Mouse (Mus musculus): ENCODE data around the gene Trmt44. TPM values are rescaled to one million over a fixed set of nuclear protein-coding genes. Genes with fewer than 3 reads are reported as not detected.

Trmt44 gene
- 4.3 TPM for polyA plus RNA-seq (2017; shearing (Covaris generic))

DNA sequence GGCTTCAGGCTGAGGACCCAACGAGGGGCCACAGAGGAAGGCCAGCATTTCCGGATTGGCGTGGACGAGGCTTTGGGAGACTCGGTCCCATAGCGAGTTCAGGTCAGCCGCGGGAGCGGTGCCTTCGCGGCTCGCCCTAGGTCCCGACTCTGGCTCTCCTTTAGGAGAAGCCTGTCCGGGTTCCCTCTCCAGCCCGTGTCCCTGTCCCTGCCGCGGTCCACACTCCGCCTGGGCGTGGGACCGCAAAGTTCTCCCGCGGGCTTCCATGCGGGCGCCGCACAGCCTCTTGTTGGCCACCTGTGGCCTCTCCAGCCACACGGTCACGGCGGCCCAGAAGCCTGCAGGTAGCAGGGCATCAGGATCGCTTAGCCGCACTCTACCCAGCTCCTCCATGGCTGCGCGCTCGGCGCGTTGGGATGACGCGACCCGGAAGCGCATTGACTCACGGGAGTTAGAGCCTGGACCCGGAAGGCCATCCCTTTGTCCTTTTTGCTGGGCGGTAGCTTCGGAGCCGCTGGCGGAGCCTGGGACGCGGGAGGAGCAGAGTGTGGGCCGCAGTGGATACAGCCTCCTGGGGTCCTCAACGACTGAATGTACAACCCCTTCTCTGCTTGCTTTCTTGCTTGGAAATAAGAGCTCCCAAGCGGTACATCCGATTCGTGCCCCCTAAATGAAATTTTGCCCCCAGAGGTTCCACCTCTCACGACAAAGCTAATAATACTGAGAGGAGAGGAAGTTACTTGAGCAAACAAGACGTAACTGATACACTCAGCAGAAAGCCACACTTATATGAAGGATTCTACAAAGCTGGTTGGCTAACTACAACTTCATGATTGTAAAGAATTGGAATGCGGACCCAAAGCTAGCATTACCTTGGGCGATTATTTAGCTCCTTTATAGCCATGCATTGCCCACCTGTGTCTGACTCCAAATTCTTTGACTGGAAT lies at the start of gene Trmt44:
Gene Trmt44 (minus strand): TSS at position 418 of the 947 bp plus-strand sequence.

DNA sequence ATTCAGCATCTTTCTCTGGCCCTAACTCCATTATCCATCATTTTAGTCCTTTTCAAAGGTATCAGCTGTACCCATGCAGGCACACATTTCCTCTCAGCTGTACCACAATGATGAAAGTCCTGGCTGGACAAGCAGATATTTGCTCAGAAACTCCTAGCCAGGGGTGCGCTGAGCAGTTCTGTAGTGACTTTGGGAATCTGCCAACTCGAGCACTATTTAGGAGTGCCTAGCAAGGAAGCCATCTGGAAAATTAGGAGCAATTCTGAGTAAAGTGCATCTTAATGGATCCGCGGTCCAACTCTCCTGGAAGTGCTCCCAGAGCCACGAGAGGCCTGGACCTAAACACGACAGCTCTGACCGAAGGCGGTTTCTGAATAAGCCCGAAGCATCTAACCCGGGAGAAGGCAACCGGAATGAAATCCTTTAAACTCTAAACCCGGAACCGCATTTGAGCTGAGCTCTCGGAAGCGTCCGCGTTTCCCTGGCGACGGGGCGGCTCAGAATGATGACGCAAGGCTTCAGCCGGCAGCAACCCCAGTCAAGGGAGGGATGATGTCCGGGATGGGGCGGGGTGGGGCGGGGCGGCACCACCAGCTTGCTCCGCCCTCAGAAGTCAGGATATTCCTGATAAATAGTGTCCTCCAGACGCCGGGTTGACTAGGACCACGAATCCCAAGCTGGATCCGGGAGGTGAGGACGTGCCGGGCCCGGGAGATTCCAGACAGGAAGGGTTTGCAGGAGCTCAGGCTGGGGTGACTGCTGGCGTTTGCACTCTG lies 7.8 kb upstream of the Trmt44 start, which contains the start of gene Acox3:
Gene Acox3 (plus strand): TSS at position 596 of the 776 bp plus-strand sequence.

GRCm38 (mm10) chr5:35525469-35526123 lies 49.3 kb downstream of the Trmt44 start, which contains the start of gene Cpz:
Gene Cpz (minus strand): TSS chr5:35525698.

Other genes starting within 250 kb of the Trmt44 start
- not detected for gene Hmx1, start 186.0 kb downstream of the Trmt44 start, polyA plus RNA-seq (2017; shearing (Covaris generic))
- not detected for gene Cpz, start 49.4 kb downstream of the Trmt44 start, polyA plus RNA-seq (2017; shearing (Covaris generic))
- 23.1 TPM for gene Acox3, start 8.0 kb upstream of the Trmt44 start, polyA plus RNA-seq (2017; shearing (Covaris generic))
- gene Htra3, start 104.7 kb upstream of the Trmt44 start, polyA plus RNA-seq (2017; shearing (Covaris generic)), result not detected
- 0.90 TPM for gene Sh3tc1, start 164.9 kb upstream of the Trmt44 start, polyA plus RNA-seq (2017; shearing (Covaris generic))
- 4.2 TPM for gene Ablim2, start 182.8 kb upstream of the Trmt44 start, polyA plus RNA-seq (2017; shearing (Covaris generic))

Data from naive thymus-derived CD4-positive, alpha-beta T cell, adult 5 months (primary cell).